Mouse (Mus musculus) ovary, adult 2 months (tissue): Measurements from ENCODE around the gene D630036H23Rik. TPM values are rescaled to one million over a fixed set of nuclear protein-coding genes. Genes with fewer than 3 reads are reported as not detected.

Source experiments
- polyA plus RNA-seq: library from polyadenylated mRNA; depleted of rRNA; stranded (reverse); fragments of >200 nt; gene quantifications from 2 replicates; pipeline ENCODE4 v1.2.3, GENCODE M21; 2012; rRNA removed

Gene D630036H23Rik
- 1.8 and 3.0 TPM in 2 replicates for polyA plus RNA-seq

GRCm38 (mm10) chr12:36381441-36382340 is at the start of gene D630036H23Rik, which contains the start of gene Ispd:
Gene D630036H23Rik (minus strand): TSS chr12:36382181.
Gene Ispd (plus strand): TSS chr12:36381450.

Other genes starting within 250 kb of the D630036H23Rik start
- 7.5 and 9.8 TPM in 2 replicates for gene Ankmy2, start 225.1 kb downstream of the D630036H23Rik start, polyA plus RNA-seq
- 11.1 and 11.4 TPM in 2 replicates for gene Bzw2, start 224.1 kb downstream of the D630036H23Rik start, polyA plus RNA-seq
- not detected in 2 replicates for gene Lrrc72, start 128.8 kb downstream of the D630036H23Rik start, polyA plus RNA-seq
- gene Sostdc1, start 68.0 kb downstream of the D630036H23Rik start, polyA plus RNA-seq = 0.19 and 0.23 TPM in 2 replicates
- gene Ispd, start 731 bp downstream of the D630036H23Rik start, polyA plus RNA-seq = 1.4 and 1.7 TPM in 2 replicates